Mouse (Mus musculus): ENCODE results near the gene Nrg3. TPM values are rescaled to one million over a fixed set of nuclear protein-coding genes. Genes with fewer than 3 reads are reported as not detected.

Nrg3 gene
- total and polyA plus RNA-seq, 3 experiments = not detected

GRCm38 (mm10) chr14:38847091-38847490 is 625.8 kb downstream of the Nrg3 start:
- DNase-seq (ENCODE audit: low read depth, low spot score) = no peak
- H3K9me3 ChIP-seq (replicated peaks; ENCODE audit: insufficient read depth, low read length) = no peaks in the 10 kb centered on the region
- H3K36me3 ChIP-seq (ENCODE audit: control insufficient read depth in 1 of 2, insufficient read depth in 2 of 2, low read length in 2 of 2) = no peaks in the 10 kb centered on the region
- no peaks in the 10 kb centered on the region for H3K4me1 ChIP-seq (ENCODE audit: control insufficient read depth in 1 of 2, insufficient read depth in 2 of 2, low read length in 2 of 2)
- no peak overlapping the region for H3K27ac ChIP-seq (ENCODE audit: control insufficient read depth, low read depth, low read length)
- TF ChIP-seq KAT2A (conservative IDR thresholded peaks at IDR 0.05; ENCODE audit: low read depth, low read length) = no peak
- TF ChIP-seq UBTF (IDR thresholded peaks at IDR 0.05; ENCODE audit: borderline replicate concordance, insufficient read depth, low read depth, low read length) = no peak
- no peak for TF ChIP-seq ZNF384 (IDR thresholded peaks at IDR 0.05; ENCODE audit: low read depth, low read length)
- TF ChIP-seq GATA1 (IDR thresholded peaks at IDR 0.05; ENCODE audit: low read depth, low read length) = no peak
- TF ChIP-seq MEF2A (IDR thresholded peaks at IDR 0.05; ENCODE audit: extremely low read depth, insufficient replicate concordance, low read depth, low read length, poor library complexity, severe bottlenecking) = no peak
- TF ChIP-seq MYB (IDR thresholded peaks at IDR 0.05; ENCODE audit: low read depth, low read length) = no peak
- TF ChIP-seq USF2 (IDR thresholded peaks at IDR 0.05; ENCODE audit: borderline replicate concordance in 1 of 2, insufficient read depth in 1 of 2, low read depth in 1 of 2, low read length in 2 of 2) = no peak
- no peak for TF ChIP-seq TAL1 (IDR thresholded peaks at IDR 0.05; ENCODE audit: low read length)
- H3K79me2 ChIP-seq (ENCODE audit: control insufficient read depth, insufficient read depth, low read length, poor library complexity) = no peaks in the 10 kb centered on the region
- no peak overlapping the region for H3K9ac ChIP-seq (ENCODE audit: control insufficient read depth, low read depth, low read length, poor library complexity, severe bottlenecking)
- no peaks in the 10 kb centered on the region for H3K27me3 ChIP-seq (ENCODE audit: control insufficient read depth in 1 of 2, insufficient read depth in 2 of 2, low read length in 2 of 2)
- no peak overlapping the region for H3K4me3 ChIP-seq (ENCODE audit: control insufficient read depth in 1 of 2, insufficient read depth in 1 of 2, low read depth in 2 of 2, low read length in 2 of 2)

DNA sequence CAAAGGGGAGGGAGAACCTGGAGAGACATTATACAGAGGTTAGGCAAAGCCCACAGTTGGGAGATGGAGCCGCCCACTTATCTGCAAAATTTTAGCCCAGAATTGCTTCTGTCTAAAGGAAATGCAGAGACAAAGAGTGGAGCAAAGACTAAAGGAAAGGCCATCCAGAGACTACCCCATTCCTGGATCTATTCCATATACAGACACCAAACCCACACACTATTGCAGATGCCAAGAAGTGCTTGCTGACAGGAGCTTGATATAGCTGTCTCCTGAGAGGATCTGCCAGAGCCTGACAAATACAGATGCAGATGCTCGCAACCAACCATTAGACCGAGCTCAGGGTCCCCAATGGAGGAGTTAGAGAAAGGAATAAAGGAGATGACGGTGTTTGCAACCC is 637.9 kb downstream of the Nrg3 start:
- H3K36me3 ChIP-seq (ENCODE audit: control insufficient read depth in 1 of 2, insufficient read depth in 2 of 2, low read length in 2 of 2) = no peaks in the 10 kb centered on the region
- H3K9ac ChIP-seq (ENCODE audit: control insufficient read depth, low read depth, low read length, poor library complexity, severe bottlenecking) = no peak overlapping the region
- no peak overlapping the region for H3K27ac ChIP-seq (ENCODE audit: control insufficient read depth, low read depth, low read length)
- H3K9me3 ChIP-seq (replicated peaks; ENCODE audit: insufficient read depth, low read length) = no peaks in the 10 kb centered on the region
- no peak for TF ChIP-seq RAD21 (IDR thresholded peaks at IDR 0.05; ENCODE audit: low read depth, low read length)
- TF ChIP-seq RCOR1 (IDR thresholded peaks at IDR 0.05; ENCODE audit: low read depth, low read length) = no peak
- TF ChIP-seq POLR2AphosphoS5 (IDR thresholded peaks at IDR 0.05; ENCODE audit: borderline replicate concordance, low read depth, low read length) = no peak
- TF ChIP-seq ZKSCAN1 (IDR thresholded peaks at IDR 0.05; ENCODE audit: low read depth, low read length) = no peak
- no peak for TF ChIP-seq MEF2A (IDR thresholded peaks at IDR 0.05; ENCODE audit: extremely low read depth, insufficient replicate concordance, low read depth, low read length, poor library complexity, severe bottlenecking)
- TF ChIP-seq EP300 (IDR thresholded peaks at IDR 0.05; ENCODE audit: low read depth in 1 of 2, low read length in 2 of 2) = no peak
- no peak for TF ChIP-seq E2F4 (IDR thresholded peaks at IDR 0.05; ENCODE audit: borderline replicate concordance, low read depth, low read length)
- TF ChIP-seq JUND (IDR thresholded peaks at IDR 0.05; ENCODE audit: low read depth, low read length) = no peak
- no peak for TF ChIP-seq MYB (IDR thresholded peaks at IDR 0.05; ENCODE audit: low read depth, low read length)
- TF ChIP-seq KAT2A (conservative IDR thresholded peaks at IDR 0.05; ENCODE audit: low read depth, low read length) = no peak
- TF ChIP-seq MAZ (IDR thresholded peaks at IDR 0.05; ENCODE audit: low read depth, low read length) = no peak
- TF ChIP-seq ZC3H11A (IDR thresholded peaks at IDR 0.05; ENCODE audit: low read depth, low read length) = no peak
- H3K27me3 ChIP-seq (ENCODE audit: control insufficient read depth in 1 of 2, insufficient read depth in 2 of 2, low read length in 2 of 2) = no peaks in the 10 kb centered on the region
- H3K79me2 ChIP-seq (ENCODE audit: control insufficient read depth, insufficient read depth, low read length, poor library complexity) = no peaks in the 10 kb centered on the region
- H3K4me1 ChIP-seq (ENCODE audit: control insufficient read depth in 1 of 2, insufficient read depth in 2 of 2, low read length in 2 of 2) = no peaks in the 10 kb centered on the region
- no peak overlapping the region for H3K4me3 ChIP-seq (ENCODE audit: control insufficient read depth in 1 of 2, insufficient read depth in 1 of 2, low read depth in 2 of 2, low read length in 2 of 2)
- DNase-seq (ENCODE audit: low read depth, low spot score) = no peak

All from MEL (cell line).